Mouse (Mus musculus) liver, adult 2 months (tissue): ENCODE measurements around the gene Btg2. TPM values are rescaled to one million over a fixed set of nuclear protein-coding genes. Genes with fewer than 3 reads are reported as not detected.

Experiments used
- DNase-seq: peaks from one replicate; pipeline ENCODE4 v3.0.0-alpha.2; 2011; ENCODE audit warnings: low read depth, low spot score; ENCODE audit errors: extremely low read depth
- H3K27ac ChIP-seq: fragments of 200-500 bp; replicated peaks from 2 replicates; pipeline ENCODE4 v1.5.1; 2012; ENCODE audit warnings: low read depth, mild to moderate bottlenecking, control low read depth, inconsistent platforms, low read length; ENCODE audit not compliant: insufficient read depth
- H3K27me3 ChIP-seq: fragments of 200-500 bp; 2 replicates; pipeline ENCODE4 v1.6.1; 2012; ENCODE audit warnings: mild to moderate bottlenecking, moderate library complexity, low read length, inconsistent platforms; ENCODE audit not compliant: control insufficient read depth, insufficient read depth
- H3K36me3 ChIP-seq: fragments of 200-500 bp; 2 replicates; pipeline ENCODE4 v1.6.1; 2012; ENCODE audit warnings: low read length, inconsistent platforms; ENCODE audit not compliant: control insufficient read depth, insufficient read depth
- H3K4me1 ChIP-seq: fragments of 200-500 bp; 2 replicates; pipeline ENCODE4 v1.6.1; 2011; ENCODE audit warnings: low read length; ENCODE audit not compliant: control insufficient read depth, insufficient read depth
- H3K4me3 ChIP-seq: fragments of 200-500 bp; 2 replicates; pipeline ENCODE4 v1.5.1; 2011; ENCODE audit warnings: low read depth, mild to moderate bottlenecking, control low read depth, low read length, moderate library complexity; ENCODE audit not compliant: insufficient read depth
- H3K79me2 ChIP-seq: fragments of 200-500 bp; 2 replicates; pipeline ENCODE4 v1.6.1; 2012; ENCODE audit warnings: inconsistent platforms, mild to moderate bottlenecking, low read length, moderate library complexity; ENCODE audit not compliant: control insufficient read depth, insufficient read depth
- H3K9ac ChIP-seq: fragments of 200-500 bp; 2 replicates; pipeline ENCODE4 v1.6.1; 2012; ENCODE audit warnings: low read depth, mild to moderate bottlenecking, control low read depth, inconsistent platforms, low read length
- CTCF ChIP-seq: fragments of 200-500 bp; IDR thresholded peaks from 2 replicates; pipeline ENCODE4 v1.5.1; 2011; ENCODE audit warnings: low read depth, low read length, control low read depth
- POLR2A ChIP-seq: fragments of 200-500 bp; IDR thresholded peaks from 2 replicates; pipeline ENCODE4 v1.6.1; 2011; ENCODE audit warnings: low read length, control low read depth; ENCODE audit not compliant: insufficient read depth; ENCODE audit errors: extremely low read depth
- WGBS: fragments of 180-500 bp; shearing (Covaris S2); methylation state at CpG from one replicate; pipeline ENCODE4 v1.1.7; 2018; 5-methylcytosine and 5-hydroxymethylcytosine counted together
- polyA plus RNA-seq: library from polyadenylated mRNA; depleted of rRNA; stranded (reverse); fragments of >200 nt; gene quantifications from 2 replicates; pipeline ENCODE4 v1.2.3, GENCODE M21; 2012
- total RNA-seq: library from RNA; depleted of rRNA; stranded (reverse); fragments of >200 nt; gene quantifications from 2 replicates; pipeline ENCODE4 v1.2.3, GENCODE M21; 2014

Btg2 gene
- total and polyA plus RNA-seq, 2 experiments: 6.9 to 7.0 TPM

- H3K79me2 ChIP-seq: no peaks in the 10 kb centered on the region
- no peak overlapping the region for H3K9ac ChIP-seq
- no peaks in the 10 kb centered on the region for H3K4me1 ChIP-seq
- TF ChIP-seq POLR2A (no peak), CTCF (peak; percentile 85)
- no peaks in the 10 kb centered on the region for H3K27me3 ChIP-seq
- H3K4me3 ChIP-seq: no peak overlapping the region
- no peak overlapping the region for H3K27ac ChIP-seq
- peak; percentile 56 for DNase-seq
- H3K36me3 ChIP-seq: no peaks in the 10 kb centered on the region
- WGBS: 6% methylated on average over 5 of the region's 5 CpGs
Measured at GRCm38 (mm10) chr1:134106719-134107118, 27.8 kb upstream of the Btg2 start.

GRCm38 (mm10) chr1:134105764-134106430, 27.0 kb upstream of the Btg2 start:
- 55% methylated on average over 3 of the region's 3 CpGs for WGBS
- no peaks in the 10 kb centered on the region for H3K79me2 ChIP-seq
- H3K36me3 ChIP-seq: no peaks in the 10 kb centered on the region
- no peaks in the 10 kb centered on the region for H3K4me1 ChIP-seq
- H3K27ac ChIP-seq: no peak overlapping the region
- H3K4me3 ChIP-seq: no peak overlapping the region
- peak; percentile 72 for DNase-seq
- H3K9ac ChIP-seq: no peak overlapping the region
- no peak for TF ChIP-seq POLR2A
- TF ChIP-seq CTCF: no peak
- H3K27me3 ChIP-seq: no peaks in the 10 kb centered on the region

- 94% methylated on average over 11 of the region's 11 CpGs for WGBS
- DNase-seq: no peak
Measured at GRCm38 (mm10) chr1:134105043-134105763, 26.3 kb upstream of the Btg2 start.

GRCm38 (mm10) chr1:134103861-134104260, 24.9 kb upstream of the Btg2 start:
- H3K27ac ChIP-seq: no peak overlapping the region
- peak; percentile 48 for DNase-seq

More at GRCm38 (mm10) chr1:134105043-134105763, 26.3 kb upstream of the Btg2 start:
- H3K4me3 ChIP-seq: no peak overlapping the region
- H3K4me1 ChIP-seq: no peaks in the 10 kb centered on the region
- no peak for TF ChIP-seq POLR2A
- TF ChIP-seq CTCF: no peak
- H3K36me3 ChIP-seq: no peaks in the 10 kb centered on the region
- H3K9ac ChIP-seq: no peak overlapping the region
- H3K79me2 ChIP-seq: no peaks in the 10 kb centered on the region
- H3K27ac ChIP-seq: no peak overlapping the region
- H3K27me3 ChIP-seq: no peaks in the 10 kb centered on the region

GRCm38 (mm10) chr1:134101593-134101992, 22.7 kb upstream of the Btg2 start:
- no peak for TF ChIP-seq CTCF
- no peak for TF ChIP-seq POLR2A
- Histone ChIP-seq H3K27ac (no peak overlapping the region), H3K36me3 (no peaks in the 10 kb centered on the region), H3K79me2 (no peaks in the 10 kb centered on the region), H3K4me1 (peaks cover 13% of the 10 kb centered on the region), H3K27me3 (no peaks in the 10 kb centered on the region), H3K4me3 (no peak overlapping the region), H3K9ac (no peak overlapping the region)
- DNase-seq: no peak
- WGBS: 84% methylated on average over 3 of the region's 3 CpGs

More at GRCm38 (mm10) chr1:134103861-134104260, 24.9 kb upstream of the Btg2 start:
- H3K4me1 ChIP-seq: peaks cover 4% of the 10 kb centered on the region; the same call in 1 of the 2 replicates
- H3K4me3 ChIP-seq: no peak overlapping the region
- H3K27me3 ChIP-seq: no peaks in the 10 kb centered on the region
- TF ChIP-seq CTCF (no peak), POLR2A (no peak)
- H3K36me3 ChIP-seq: no peaks in the 10 kb centered on the region
- no peaks in the 10 kb centered on the region for H3K79me2 ChIP-seq
- no peak overlapping the region for H3K9ac ChIP-seq
- WGBS: 54% methylated on average over 5 of the region's 5 CpGs

GRCm38 (mm10) chr1:134100928-134101327, 22.0 kb upstream of the Btg2 start:
- no peak for DNase-seq
- Histone ChIP-seq H3K4me3 (no peak overlapping the region), H3K79me2 (no peaks in the 10 kb centered on the region), H3K27me3 (no peaks in the 10 kb centered on the region), H3K36me3 (no peaks in the 10 kb centered on the region), H3K27ac (no peak overlapping the region), H3K4me1 (peaks cover 13% of the 10 kb centered on the region), H3K9ac (no peak overlapping the region)
- no peak for TF ChIP-seq POLR2A
- no peak for TF ChIP-seq CTCF
- 94% methylated on average over 4 of the region's 4 CpGs for WGBS
